Comparison of ENCODE assay signal across 28 mouse cellular contexts in the genomic region with DNA sequence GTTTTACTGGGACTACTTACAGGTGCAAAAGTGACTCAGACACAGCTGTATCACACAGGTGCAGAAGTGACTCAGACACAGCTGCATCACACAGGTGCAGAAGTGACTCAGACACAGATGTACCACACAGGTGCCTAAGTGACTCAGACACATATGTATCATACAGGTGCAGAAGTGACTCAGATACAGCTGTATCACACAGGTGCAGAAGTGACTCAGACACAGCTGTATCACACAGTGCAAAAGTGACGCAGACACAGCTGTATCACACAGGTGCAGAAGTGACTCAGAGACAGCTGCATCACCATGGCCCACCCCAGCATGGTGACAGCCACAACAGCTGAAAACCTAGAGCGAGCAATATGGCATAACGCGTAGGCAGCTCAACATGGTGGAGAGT. TPM values are rescaled to one million over a fixed set of nuclear protein-coding genes. Genes with fewer than 3 reads are reported as not detected.
DNase-seq lines count a peak whose midpoint lies in the region; ATAC-seq and TF ChIP-seq lines count a peak whose summit lies in the region.
"Had no signal": no experiment of that assay in that cellular context is flagged by ENCODE, and none has a peak within 500 bp of the region (broad histone marks: within the 10 kb centered on the region; RNA-seq: fewer than 3 reads in every experiment).

No protein-coding gene starts in this region.

- no peaks in the 10 kb centered on the region for H3K27me3 ChIP-seq in C2C12 (ENCODE audit: control insufficient read depth, insufficient read depth, insufficient read length)
- H3K27me3 ChIP-seq in myocyte (ENCODE audit: control insufficient read depth, insufficient read depth, insufficient read length) = no peaks in the 10 kb centered on the region
- no peaks in the 10 kb centered on the region for H3K27me3 ChIP-seq in kidney, embryonic 15.5 days
- H3K27me3 ChIP-seq: embryonic facial prominence, embryonic 12.5 days; embryonic facial prominence, embryonic 15.5 days; forebrain, embryonic 12.5 days; forebrain, embryonic 15.5 days; heart, embryonic 12.5 days; heart, embryonic 15.5 days had no signal

- no peaks in the 10 kb centered on the region for H3K79me3 ChIP-seq in C2C12 (ENCODE audit: low read depth)

- no peaks in the 10 kb centered on the region for H3K79me2 ChIP-seq in C2C12 (ENCODE audit: control insufficient read depth, insufficient read depth)
- H3K79me2 ChIP-seq in myocyte (ENCODE audit: control insufficient read depth, insufficient read depth) = no peaks in the 10 kb centered on the region

- intact Hi-C loops in heart, postnatal 36 days (cut with DNase I) = no loop called here

- TF ChIP-seq POLR2A in myocyte (IDR thresholded peaks at IDR 0.05; ENCODE audit: insufficient read length, low read depth) = no peak

- peak; percentile 36 for DNase-seq in A20 (ENCODE audit: low read depth, low spot score)
- no peak for DNase-seq in heart, postnatal 36 days
- DNase-seq in urinary bladder, postnatal 14 days (ENCODE audit: low spot score) = no peak
- DNase-seq: adrenal gland, adult 2 months; adrenal gland, postnatal 14 days; cerebellum, adult 11 months; cerebellum, adult 2 months; cerebellum, adult 9-11 months; cerebellum, postnatal 25 days; gastrocnemius, postnatal 25 days; heart, adult 18-20 months; heart, postnatal 10 days; heart, postnatal 4 days had no signal

- H3K4me2 ChIP-seq in myocyte (ENCODE audit: low read depth) = no peak overlapping the region
- H3K4me2 ChIP-seq in kidney, embryonic 15.5 days = no peak overlapping the region
- H3K4me2 ChIP-seq: embryonic facial prominence, embryonic 12.5 days; embryonic facial prominence, embryonic 15.5 days; forebrain, embryonic 12.5 days; forebrain, embryonic 15.5 days; heart, embryonic 12.5 days; heart, embryonic 15.5 days; hindbrain, embryonic 14.5 days had no signal

- H3K9me3 ChIP-seq in kidney, embryonic 15.5 days (replicated peaks) = no peaks in the 10 kb centered on the region
- H3K9me3 ChIP-seq: embryonic facial prominence, embryonic 12.5 days; embryonic facial prominence, embryonic 15.5 days; forebrain, embryonic 12.5 days; forebrain, embryonic 15.5 days; heart, embryonic 12.5 days; heart, embryonic 15.5 days had no signal

- H3K4me1 ChIP-seq in kidney, embryonic 15.5 days = no peaks in the 10 kb centered on the region
- H3K4me1 ChIP-seq: embryonic facial prominence, embryonic 12.5 days; embryonic facial prominence, embryonic 15.5 days; forebrain, embryonic 12.5 days; forebrain, embryonic 15.5 days; heart, embryonic 12.5 days; heart, embryonic 15.5 days had no signal

- WGBS in kidney, embryonic 15.5 days = 93% methylated on average over 4 of the region's 4 CpGs

- ATAC-seq in kidney, embryonic 15.5 days (replicated peaks; ENCODE audit: low FRiP score) = no peak
- ATAC-seq: forebrain, embryonic 15.5 days; hindbrain, postnatal 0 days had no signal

- H3K27ac ChIP-seq in kidney, embryonic 15.5 days = no peak overlapping the region
- H3K27ac ChIP-seq: embryonic facial prominence, embryonic 12.5 days; embryonic facial prominence, embryonic 15.5 days; forebrain, embryonic 12.5 days; forebrain, embryonic 15.5 days; heart, embryonic 15.5 days; hindbrain, embryonic 14.5 days; hindbrain, postnatal 0 days had no signal

- H3K9ac ChIP-seq in kidney, embryonic 15.5 days = no peak overlapping the region
- H3K9ac ChIP-seq: embryonic facial prominence, embryonic 12.5 days; embryonic facial prominence, embryonic 15.5 days; forebrain, embryonic 12.5 days; forebrain, embryonic 15.5 days; heart, embryonic 12.5 days; heart, embryonic 15.5 days; hindbrain, embryonic 14.5 days had no signal

- H3K4me3 ChIP-seq in C2C12 (ENCODE audit: insufficient read depth, poor library complexity, severe bottlenecking) (no peak overlapping the region), myocyte (no peak overlapping the region)
- H3K4me3 ChIP-seq in kidney, embryonic 15.5 days (replicated peaks) = no peak overlapping the region
- H3K4me3 ChIP-seq: embryonic facial prominence, embryonic 12.5 days; embryonic facial prominence, embryonic 15.5 days; forebrain, embryonic 12.5 days; forebrain, embryonic 15.5 days; heart, embryonic 12.5 days; heart, embryonic 15.5 days had no signal

- TF ChIP-seq CTCF in C2C12 (IDR thresholded peaks at IDR 0.05; ENCODE audit: control insufficient read depth, insufficient read depth, insufficient read length) = no peak

- H3ac ChIP-seq in C2C12 (ENCODE audit: control insufficient read depth, insufficient read length, low read depth) (no peak overlapping the region), myocyte (ENCODE audit: control insufficient read depth, insufficient read length) (no peak overlapping the region)

- H3K36me3 ChIP-seq in C2C12 (ENCODE audit: control insufficient read depth, insufficient read depth) (no peaks in the 10 kb centered on the region), myocyte (ENCODE audit: control insufficient read depth, insufficient read depth) (no peaks in the 10 kb centered on the region)
- H3K36me3 ChIP-seq in kidney, embryonic 15.5 days = no peaks in the 10 kb centered on the region
- H3K36me3 ChIP-seq: embryonic facial prominence, embryonic 12.5 days; embryonic facial prominence, embryonic 15.5 days; forebrain, embryonic 12.5 days; forebrain, embryonic 15.5 days had no signal

TF ChIP-seq in C2C12, 6 proteins besides CTCF, POLR2A, EP300 and RAD21:
- peak; percentile 79 for TF ChIP-seq MYOD1 (IDR thresholded peaks at IDR 0.05; ENCODE audit: control insufficient read depth, insufficient read length, low read depth)
- TF ChIP-seq MAX (IDR thresholded peaks at IDR 0.05) = no peak

TF ChIP-seq in myocyte, 11 proteins besides CTCF, POLR2A, EP300 and RAD21:
- TF ChIP-seq POLR2AphosphoS2 (IDR thresholded peaks at IDR 0.05; ENCODE audit: insufficient read length, low read depth) (no peak), CEBPB (IDR thresholded peaks at IDR 0.05; ENCODE audit: insufficient read depth, poor library complexity, severe bottlenecking) (no peak), MAX (IDR thresholded peaks at IDR 0.05; ENCODE audit: low read depth) (no peak), TCF3 (IDR thresholded peaks at IDR 0.05; ENCODE audit: insufficient read length, low read depth) (peak; percentile 1), USF1 (IDR thresholded peaks at IDR 0.05; ENCODE audit: low read depth) (no peak), SRF (IDR thresholded peaks at IDR 0.05; ENCODE audit: control insufficient read depth, insufficient read length, low read depth) (no peak), TCF12 (IDR thresholded peaks at IDR 0.05; ENCODE audit: insufficient read depth, poor library complexity, severe bottlenecking) (no peak), REST (IDR thresholded peaks at IDR 0.05; ENCODE audit: insufficient read depth, insufficient read length) (no peak), MYOD1 (IDR thresholded peaks at IDR 0.05; ENCODE audit: control insufficient read depth in 1 of 3, insufficient read length in 2 of 3, low read depth in 2 of 3) (peak in 2 of 3 experiments; percentile 47 to 59), E2F4 (IDR thresholded peaks at IDR 0.05; ENCODE audit: insufficient read depth) (no peak), MYOG (IDR thresholded peaks at IDR 0.05; ENCODE audit: control insufficient read depth in 1 of 3, insufficient read depth in 1 of 3, insufficient read length in 2 of 3, low read depth in 2 of 3) (peak in 2 of 3 experiments; percentile 18 to 31)

RNA-seq across cellular contexts. Expression of a gene that starts 19.2 kb away (rescaled TPM):
- polyA plus RNA-seq in C2C12 (2012; fragmentation: generic; extraction: Trizol) (30.6 TPM), myocyte (2012; fragmentation: generic; extraction: Trizol) (33.7 TPM)
- 10 to 100 TPM; 14.4 to 16.3 TPM for total RNA-seq in heart, postnatal 36 days (2021)
- 76.5 and 91.4 TPM in 2 replicates for polyA plus RNA-seq in kidney, embryonic 15.5 days (2015; fragmentation: Nextera tagmentation; extraction: Ambion mirVana)

RNA-seq across cellular contexts. Expression of a gene that starts 45.1 kb away (rescaled TPM):
- polyA plus RNA-seq in C2C12 (2012; fragmentation: generic; extraction: Trizol) = not detected
- not detected for polyA plus RNA-seq in myocyte (2012; fragmentation: generic; extraction: Trizol)
- total RNA-seq in heart, postnatal 36 days (2021) = not detected
- 5.0 and 5.3 TPM in 2 replicates for polyA plus RNA-seq in kidney, embryonic 15.5 days (2015; fragmentation: Nextera tagmentation; extraction: Ambion mirVana)
- total RNA-seq: common myeloid progenitor, adult 5-6 weeks; gastrocnemius, adult 8-10 months; gastrocnemius, postnatal 25 days; heart, adult 18-20 months; heart, postnatal 10 days; heart, postnatal 4 days; hindbrain, postnatal 0 days; MEL had no signal
- polyA plus RNA-seq: cerebellum, adult 2 months; embryonic facial prominence, embryonic 12.5 days; embryonic facial prominence, embryonic 15.5 days; forebrain, embryonic 12.5 days; forebrain, embryonic 15.5 days; heart, embryonic 12.5 days; heart, embryonic 15.5 days; hindbrain, embryonic 11.5 days; hindbrain, embryonic 14.5 days; hindbrain, postnatal 0 days had no signal

RNA-seq across cellular contexts. Expression of a gene that starts 59.2 kb away (rescaled TPM):
- polyA plus RNA-seq in C2C12 (2012; fragmentation: generic; extraction: Trizol) = 3.8 TPM
- polyA plus RNA-seq in myocyte (2012; fragmentation: generic; extraction: Trizol) = 8.8 TPM
- 10 to 100 TPM; 33.9 to 35.4 TPM for total RNA-seq in heart, postnatal 36 days (2021)
- 6.7 and 9.0 TPM in 2 replicates for polyA plus RNA-seq in kidney, embryonic 15.5 days (2015; fragmentation: Nextera tagmentation; extraction: Ambion mirVana)

RNA-seq across cellular contexts. Expression of a gene that starts 60.0 kb away (rescaled TPM):
- polyA plus RNA-seq in C2C12 (2012; fragmentation: generic; extraction: Trizol) (not detected), myocyte (2012; fragmentation: generic; extraction: Trizol) (not detected)
- not detected for total RNA-seq in heart, postnatal 36 days (2021)
- polyA plus RNA-seq in kidney, embryonic 15.5 days (2015; fragmentation: Nextera tagmentation; extraction: Ambion mirVana) = 0.77 and 1.1 TPM in 2 replicates
- total RNA-seq: adrenal gland, adult 2 months; adrenal gland, postnatal 14 days; gastrocnemius, adult 8-10 months; gastrocnemius, postnatal 25 days; heart, adult 18-20 months; heart, postnatal 10 days; heart, postnatal 4 days; hindbrain, postnatal 0 days had no signal
- polyA plus RNA-seq: adrenal gland, adult 2 months; cerebellum, adult 2 months; embryonic facial prominence, embryonic 12.5 days; forebrain, embryonic 12.5 days; forebrain, embryonic 15.5 days; hindbrain, embryonic 11.5 days; hindbrain, embryonic 14.5 days; hindbrain, postnatal 0 days had no signal
